Mouse (Mus musculus): ENCODE measurements around the gene Igsf23. TPM values are rescaled to one million over a fixed set of nuclear protein-coding genes. Genes with fewer than 3 reads are reported as not detected.
"Not testable (repeated sequence)": the region's sequence is repeated elsewhere in the genome, so short reads cannot be mapped to it uniquely, and the experiment has no call there.

Igsf23 gene
- polyA plus RNA-seq (2011; ENCODE audit: insufficient read depth, insufficient read length, low read depth, missing spikeins), result 1.3 and 2.1 TPM in 2 replicates

DNA sequence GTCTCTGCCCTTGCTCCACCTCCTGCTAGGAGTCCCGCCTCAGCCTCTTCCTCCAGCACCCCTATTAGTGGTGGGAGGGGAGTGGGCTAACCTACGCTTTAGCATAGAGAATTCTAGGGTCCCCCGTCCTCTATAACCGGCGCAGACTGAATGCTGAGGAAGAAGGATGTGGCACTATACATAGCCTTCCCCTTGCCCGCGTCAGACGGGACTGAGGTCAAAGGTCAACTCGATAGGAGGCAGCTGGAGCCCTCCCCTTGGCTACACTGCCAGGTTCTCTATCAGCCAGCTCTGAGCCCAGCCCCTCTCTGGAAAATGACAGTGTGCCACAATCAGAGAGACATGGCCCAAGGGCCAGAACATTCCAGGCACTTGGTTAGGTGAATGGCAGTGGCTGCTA, at the start of gene Igsf23:
TSS of gene Igsf23 (minus strand) at position 168 of the 400 bp plus-strand sequence.
- peak within 1 kb of the TSS; percentile 43 for H3K4me3 ChIP-seq (ENCODE audit: low read depth, low read length)
- TF ChIP-seq CTCF (IDR thresholded peaks at IDR 0.05; ENCODE audit: low read depth, low read length) (no peak), EP300 (IDR thresholded peaks at IDR 0.05; ENCODE audit: insufficient read depth, low read depth, low read length) (no peak), POLR2A (IDR thresholded peaks at IDR 0.05; ENCODE audit: insufficient read depth, low read length) (no peak)
- no peaks in the 10 kb centered on the region for H3K27me3 ChIP-seq (ENCODE audit: control insufficient read depth, insufficient read depth, low read length, poor library complexity, severe bottlenecking)
- no peaks in the 10 kb centered on the region for H3K36me3 ChIP-seq (ENCODE audit: control insufficient read depth, insufficient read depth, low read length, poor library complexity, severe bottlenecking)
- H3K9me3 ChIP-seq (replicated peaks; ENCODE audit: control insufficient read depth, insufficient read depth, low read length, poor library complexity, severe bottlenecking), result no peaks in the 10 kb centered on the region
- peak within 1 kb of the TSS; percentile 38 for H3K9ac ChIP-seq (ENCODE audit: low read depth, poor library complexity, severe bottlenecking)
- H3K27ac ChIP-seq (ENCODE audit: insufficient read depth, low read length), result peak within 1 kb of the TSS; percentile 8; the same call in 1 of the 2 replicates
- peaks cover 5% of the 10 kb centered on the region for H3K4me1 ChIP-seq (ENCODE audit: control insufficient read depth, insufficient read depth, low read length)

DNA sequence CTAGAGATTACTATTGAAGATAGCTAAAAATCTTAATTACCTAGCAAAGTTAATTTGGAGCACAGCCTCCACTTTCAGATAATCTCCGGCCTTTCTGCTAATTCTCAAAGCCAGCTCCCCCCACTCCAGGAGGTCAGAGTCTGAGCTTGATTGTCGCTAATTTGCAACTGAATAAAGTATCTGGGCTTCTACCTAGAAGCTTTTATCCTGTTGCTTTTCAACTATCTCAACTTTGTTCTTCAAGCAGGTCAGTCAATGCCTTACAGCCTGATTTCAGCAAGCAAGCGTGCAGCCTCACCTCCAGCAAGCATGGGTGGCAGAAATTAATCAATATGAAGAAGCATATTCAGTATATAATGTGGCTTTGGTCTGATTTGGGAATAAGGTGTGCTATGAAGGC, 46.2 kb upstream of the Igsf23 start:
- not testable (repeated sequence) for H3K9ac ChIP-seq (ENCODE audit: low read depth, poor library complexity, severe bottlenecking); H3K9me3 ChIP-seq (replicated peaks; ENCODE audit: control insufficient read depth, insufficient read depth, low read length, poor library complexity, severe bottlenecking); H3K36me3 ChIP-seq (ENCODE audit: control insufficient read depth, insufficient read depth, low read length, poor library complexity, severe bottlenecking); H3K4me3 ChIP-seq (ENCODE audit: low read depth, low read length); H3K27ac ChIP-seq (ENCODE audit: insufficient read depth, low read length); H3K4me1 ChIP-seq (ENCODE audit: control insufficient read depth, insufficient read depth, low read length); H3K27me3 ChIP-seq (ENCODE audit: control insufficient read depth, insufficient read depth, low read length, poor library complexity, severe bottlenecking)

GRCm38 (mm10) chr7:19991165-19991564, 40.6 kb upstream of the Igsf23 start, which contains the start of gene Nlrp9b:
Gene Nlrp9b, plus strand, starts transcription at chr7:19991465.
- not testable (repeated sequence) for H3K27ac ChIP-seq (ENCODE audit: insufficient read depth, low read length); H3K4me1 ChIP-seq (ENCODE audit: control insufficient read depth, insufficient read depth, low read length); H3K27me3 ChIP-seq (ENCODE audit: control insufficient read depth, insufficient read depth, low read length, poor library complexity, severe bottlenecking); H3K4me3 ChIP-seq (ENCODE audit: low read depth, low read length); H3K9me3 ChIP-seq (replicated peaks; ENCODE audit: control insufficient read depth, insufficient read depth, low read length, poor library complexity, severe bottlenecking); H3K36me3 ChIP-seq (ENCODE audit: control insufficient read depth, insufficient read depth, low read length, poor library complexity, severe bottlenecking); H3K9ac ChIP-seq (ENCODE audit: low read depth, poor library complexity, severe bottlenecking)

- no peak overlapping the region for H3K27ac ChIP-seq (ENCODE audit: insufficient read depth, low read length)
- no peaks in the 10 kb centered on the region for H3K36me3 ChIP-seq (ENCODE audit: control insufficient read depth, insufficient read depth, low read length, poor library complexity, severe bottlenecking)
- no peaks in the 10 kb centered on the region for H3K4me1 ChIP-seq (ENCODE audit: control insufficient read depth, insufficient read depth, low read length)
- TF ChIP-seq EP300 (IDR thresholded peaks at IDR 0.05; ENCODE audit: insufficient read depth, low read depth, low read length) (no peak), POLR2A (IDR thresholded peaks at IDR 0.05; ENCODE audit: insufficient read depth, low read length) (no peak), CTCF (IDR thresholded peaks at IDR 0.05; ENCODE audit: low read depth, low read length) (no peak)
- H3K9ac ChIP-seq (ENCODE audit: low read depth, poor library complexity, severe bottlenecking), result no peak overlapping the region
- no peak overlapping the region for H3K4me3 ChIP-seq (ENCODE audit: low read depth, low read length)
- H3K27me3 ChIP-seq (ENCODE audit: control insufficient read depth, insufficient read depth, low read length, poor library complexity, severe bottlenecking), result no peaks in the 10 kb centered on the region
- no peaks in the 10 kb centered on the region for H3K9me3 ChIP-seq (replicated peaks; ENCODE audit: control insufficient read depth, insufficient read depth, low read length, poor library complexity, severe bottlenecking)
Measured at GRCm38 (mm10) chr7:19971516-19971915, 21.0 kb upstream of the Igsf23 start.

GRCm38 (mm10) chr7:19970196-19970595, 19.6 kb upstream of the Igsf23 start:
- H3K27me3 ChIP-seq (ENCODE audit: control insufficient read depth, insufficient read depth, low read length, poor library complexity, severe bottlenecking), result no peaks in the 10 kb centered on the region
- H3K4me3 ChIP-seq (ENCODE audit: low read depth, low read length), result no peak overlapping the region
- no peak for TF ChIP-seq CTCF (IDR thresholded peaks at IDR 0.05; ENCODE audit: low read depth, low read length)
- TF ChIP-seq POLR2A (IDR thresholded peaks at IDR 0.05; ENCODE audit: insufficient read depth, low read length), result no peak
- no peak for TF ChIP-seq EP300 (IDR thresholded peaks at IDR 0.05; ENCODE audit: insufficient read depth, low read depth, low read length)
- no peaks in the 10 kb centered on the region for H3K36me3 ChIP-seq (ENCODE audit: control insufficient read depth, insufficient read depth, low read length, poor library complexity, severe bottlenecking)
- H3K9me3 ChIP-seq (replicated peaks; ENCODE audit: control insufficient read depth, insufficient read depth, low read length, poor library complexity, severe bottlenecking), result no peaks in the 10 kb centered on the region
- H3K27ac ChIP-seq (ENCODE audit: insufficient read depth, low read length), result no peak overlapping the region
- no peaks in the 10 kb centered on the region for H3K4me1 ChIP-seq (ENCODE audit: control insufficient read depth, insufficient read depth, low read length)
- no peak overlapping the region for H3K9ac ChIP-seq (ENCODE audit: low read depth, poor library complexity, severe bottlenecking)

DNA sequence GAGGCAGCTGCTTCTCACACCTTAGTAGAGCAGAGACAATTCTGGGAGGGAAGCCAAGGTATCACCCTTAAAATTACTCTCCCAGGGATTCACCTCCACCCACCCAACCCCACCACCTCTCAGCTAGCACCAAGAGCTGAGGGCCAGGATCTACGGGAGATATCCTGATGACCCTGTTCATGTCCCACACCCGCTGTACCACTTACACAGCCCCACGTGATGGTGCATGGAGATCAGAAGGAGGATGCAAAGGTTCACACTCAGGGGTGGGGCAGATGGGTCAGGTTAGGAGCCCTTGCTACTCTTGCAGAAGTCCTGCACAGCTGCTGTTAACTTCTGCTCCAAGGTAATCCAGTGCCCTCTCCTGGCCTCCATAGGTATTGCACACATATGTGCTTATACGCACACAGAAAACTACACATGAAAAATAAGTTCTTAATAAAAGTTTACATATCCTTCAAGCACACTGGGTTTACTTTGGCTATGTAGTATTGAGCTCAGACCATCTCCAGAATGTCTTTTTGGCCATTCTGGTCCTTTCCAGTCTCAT, 19.1 kb upstream of the Igsf23 start:
- no peak overlapping the region for H3K9ac ChIP-seq (ENCODE audit: low read depth, poor library complexity, severe bottlenecking)
- H3K4me3 ChIP-seq (ENCODE audit: low read depth, low read length), result no peak overlapping the region
- H3K4me1 ChIP-seq (ENCODE audit: control insufficient read depth, insufficient read depth, low read length), result no peaks in the 10 kb centered on the region
- no peaks in the 10 kb centered on the region for H3K36me3 ChIP-seq (ENCODE audit: control insufficient read depth, insufficient read depth, low read length, poor library complexity, severe bottlenecking)
- TF ChIP-seq EP300 (IDR thresholded peaks at IDR 0.05; ENCODE audit: insufficient read depth, low read depth, low read length) (no peak), POLR2A (IDR thresholded peaks at IDR 0.05; ENCODE audit: insufficient read depth, low read length) (no peak), CTCF (IDR thresholded peaks at IDR 0.05; ENCODE audit: low read depth, low read length) (peak; percentile 19)
- no peak overlapping the region for H3K27ac ChIP-seq (ENCODE audit: insufficient read depth, low read length)
- H3K9me3 ChIP-seq (replicated peaks; ENCODE audit: control insufficient read depth, insufficient read depth, low read length, poor library complexity, severe bottlenecking), result no peaks in the 10 kb centered on the region
- no peaks in the 10 kb centered on the region for H3K27me3 ChIP-seq (ENCODE audit: control insufficient read depth, insufficient read depth, low read length, poor library complexity, severe bottlenecking)
